Mouse (Mus musculus) induced T-regulatory cell, adult 2 months (primary cell): ENCODE data around the gene Emc4.
A peak's percentile ranks its signal among the peaks of the same experiment; 100 is the strongest.

Source experiments
- DNase-seq: peaks from one replicate; pipeline ENCODE4 v3.0.0-alpha.2; 2012; ENCODE audit warnings: low read depth

Emc4 gene

DNA sequence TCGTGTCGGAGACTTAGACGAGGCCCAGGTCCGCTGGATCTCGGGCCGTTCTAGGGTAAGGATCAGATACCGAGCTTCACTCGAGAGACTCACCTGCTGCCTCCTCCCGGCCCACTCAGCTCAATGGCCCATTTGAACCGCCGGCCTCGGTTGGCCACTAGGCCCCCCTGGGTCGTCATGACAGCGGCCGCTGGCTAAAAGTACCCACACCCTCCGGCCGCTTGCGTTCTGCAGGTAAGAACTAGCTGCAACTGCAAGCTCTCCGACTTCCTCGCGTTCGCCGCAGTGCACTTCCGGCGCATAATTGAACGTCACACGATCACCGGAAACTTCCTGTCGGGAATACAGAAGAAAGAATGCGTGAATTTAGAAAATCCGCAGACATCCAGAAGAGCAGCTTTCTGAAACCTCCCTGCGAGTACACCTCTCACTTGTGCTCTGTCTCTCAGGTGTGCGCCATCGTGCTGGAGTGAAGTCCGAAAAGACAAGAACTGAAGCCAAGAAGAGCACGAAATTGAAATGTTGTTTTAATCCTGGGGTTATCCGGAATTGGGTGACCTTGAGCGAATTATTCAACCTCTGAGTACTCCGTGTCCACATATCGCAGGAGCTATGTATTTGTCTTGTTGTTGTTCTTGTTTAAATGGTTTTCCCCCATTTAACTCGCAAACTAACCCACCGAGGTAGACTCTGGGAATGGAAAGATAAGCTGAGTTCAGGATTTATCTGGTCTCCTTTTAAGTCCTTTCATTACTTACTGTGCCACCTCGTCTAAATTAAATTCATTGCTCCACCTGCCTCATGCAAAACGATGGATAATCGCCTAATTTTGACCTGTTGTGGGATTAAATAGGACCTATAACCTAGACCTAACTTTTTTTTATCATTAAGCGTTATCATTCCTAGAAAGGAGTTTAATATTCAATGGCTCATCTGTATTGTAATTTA, at the start of gene Emc4:
Gene Emc4 (minus strand): TSS at position 302 of the 948 bp plus-strand sequence.
- peak; percentile 93 for DNase-seq

GRCm38 (mm10) chr2:112407030-112407429, 39.2 kb upstream of the Emc4 start:
- DNase-seq: no peak

GRCm38 (mm10) chr2:112396649-112397048, 28.8 kb upstream of the Emc4 start:
- no peak for DNase-seq

- no peak for DNase-seq
Measured at GRCm38 (mm10) chr2:112393958-112394357, 26.1 kb upstream of the Emc4 start.

DNA sequence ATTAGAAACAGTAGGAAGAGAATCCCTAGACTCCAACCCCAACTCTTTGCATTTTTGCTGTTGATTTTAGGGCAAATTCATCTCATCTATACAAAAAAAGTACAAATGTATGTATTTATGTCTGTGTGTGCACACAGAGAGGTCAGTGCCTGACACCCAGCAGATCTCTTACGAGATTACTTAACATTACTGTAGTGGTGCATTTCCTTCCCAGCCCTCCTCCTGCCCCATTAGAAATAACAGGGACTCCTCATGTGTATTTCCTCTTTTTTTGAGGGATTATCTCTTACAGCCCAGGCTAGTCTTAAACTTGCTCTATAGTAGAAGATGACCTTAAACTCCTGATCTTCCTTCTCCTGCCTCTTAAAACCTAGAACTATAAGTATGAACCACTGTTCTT, 24.9 kb upstream of the Emc4 start:
- no peak for DNase-seq

- no peak for DNase-seq
Measured at GRCm38 (mm10) chr2:112391346-112392000, 23.6 kb upstream of the Emc4 start.

GRCm38 (mm10) chr2:112390843-112391242, 23.0 kb upstream of the Emc4 start:
- no peak for DNase-seq

- DNase-seq: no peak
Measured at GRCm38 (mm10) chr2:112381219-112381618, 13.4 kb upstream of the Emc4 start.

DNA sequence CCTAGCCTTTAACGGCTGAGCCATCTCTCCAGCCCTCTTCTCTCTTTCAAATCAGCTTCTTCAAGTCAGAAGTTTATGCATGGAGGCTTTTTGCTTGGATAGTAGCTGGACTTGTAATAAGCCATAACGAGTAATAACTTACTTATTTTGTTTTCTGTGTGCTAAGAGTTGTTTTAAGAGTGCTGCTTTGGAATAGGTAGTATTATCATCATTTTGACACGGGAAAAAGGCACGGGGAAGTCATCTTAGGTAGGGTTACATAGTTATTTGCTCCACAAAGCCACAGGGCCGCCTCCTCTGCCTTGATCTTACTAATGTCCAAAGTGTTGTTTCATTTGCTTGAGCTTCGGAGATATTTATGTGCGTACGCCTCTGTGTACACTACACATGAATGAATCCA, 12.3 kb upstream of the Emc4 start:
- peak; percentile 26 for DNase-seq

DNA sequence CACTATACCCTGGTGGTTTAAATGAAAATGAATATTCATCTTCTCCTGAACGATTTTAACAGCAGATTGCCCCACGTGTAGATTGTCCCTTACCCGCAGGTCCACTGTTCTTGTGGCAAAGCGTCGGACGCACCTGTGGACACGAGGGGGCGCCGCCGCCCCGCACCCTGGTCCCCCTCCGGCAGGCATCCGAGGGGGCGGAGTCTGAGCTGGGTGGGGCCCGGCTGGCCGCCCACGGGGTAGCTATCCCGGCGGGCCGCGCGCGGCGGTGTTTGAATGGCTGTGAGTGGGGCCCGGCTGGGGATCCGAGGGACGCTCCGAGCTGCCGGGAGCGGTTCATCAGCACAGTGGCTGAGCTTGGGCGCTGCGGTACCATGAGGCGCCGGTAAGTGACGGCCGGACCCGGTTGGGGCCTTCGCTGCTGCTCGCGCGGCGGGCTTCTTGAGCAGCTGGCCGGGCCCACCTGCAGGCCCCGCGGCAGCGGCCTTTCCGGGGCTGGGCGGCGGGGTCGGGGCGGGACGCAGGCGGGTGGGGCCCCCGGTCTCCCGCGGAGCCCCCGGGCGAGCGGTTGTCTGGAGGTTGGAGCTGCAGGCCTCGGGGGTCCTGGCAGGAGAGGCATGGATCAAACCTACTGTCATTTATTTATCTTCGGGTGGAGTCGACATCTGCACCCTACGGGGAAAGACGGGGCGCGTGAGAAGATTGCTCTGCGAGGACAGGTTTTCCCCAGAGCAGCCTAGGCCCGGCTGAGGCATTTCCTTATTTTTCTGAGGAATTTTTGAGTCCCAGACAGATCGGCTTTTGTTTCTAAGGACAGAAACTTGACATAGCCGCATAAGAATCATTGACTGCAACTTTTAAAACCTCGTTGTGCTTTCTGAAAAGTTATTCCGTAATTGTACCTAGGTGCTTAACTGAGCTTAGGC, 11.4 kb upstream of the Emc4 start, which contains the start of gene Katnbl1:
Gene Katnbl1 (plus strand): TSS at position 239 of the 926 bp plus-strand sequence.
- peak; percentile 96 for DNase-seq

DNA sequence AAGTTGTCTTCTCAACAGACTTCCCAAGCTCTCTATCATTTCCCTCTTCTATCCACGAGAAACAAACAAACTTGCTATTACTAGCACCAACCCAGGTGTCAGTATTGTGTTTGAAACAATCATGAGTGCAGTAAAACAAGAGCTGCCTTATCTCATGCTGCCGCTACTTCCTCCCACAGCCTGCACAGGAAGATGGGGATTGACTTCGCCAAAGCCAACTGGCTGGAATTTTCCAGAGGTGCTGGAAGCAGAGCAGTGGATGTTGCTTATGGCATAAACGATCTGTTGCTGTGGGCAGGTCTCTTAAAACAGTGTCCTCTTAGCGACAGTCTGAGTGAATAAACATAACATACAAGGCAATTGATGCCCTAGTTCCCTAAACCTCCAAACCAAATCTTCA, 6.8 kb upstream of the Emc4 start:
- DNase-seq: no peak

GRCm38 (mm10) chr2:112373141-112373540, 5.3 kb upstream of the Emc4 start:
- no peak for DNase-seq

DNA sequence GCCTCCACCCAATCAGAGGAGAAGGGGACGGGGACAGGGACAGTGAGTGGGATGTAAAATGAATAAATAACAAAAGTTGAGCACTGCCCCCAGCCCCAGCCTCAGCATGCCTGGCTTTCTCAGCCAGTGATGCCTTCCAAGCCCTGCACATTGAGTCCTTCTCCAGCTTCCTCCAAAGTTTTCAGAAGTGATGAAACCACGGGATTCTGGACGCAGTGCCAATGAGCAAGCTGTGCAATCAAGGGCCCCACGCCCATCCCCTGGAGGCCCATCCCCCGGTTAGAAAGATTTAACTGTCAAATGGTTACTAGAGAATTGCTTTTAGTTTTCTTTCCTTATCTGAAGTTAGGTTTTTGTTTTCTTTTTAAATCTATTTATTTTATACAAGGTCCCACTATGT, 2.1 kb upstream of the Emc4 start:
- no peak for DNase-seq

DNA sequence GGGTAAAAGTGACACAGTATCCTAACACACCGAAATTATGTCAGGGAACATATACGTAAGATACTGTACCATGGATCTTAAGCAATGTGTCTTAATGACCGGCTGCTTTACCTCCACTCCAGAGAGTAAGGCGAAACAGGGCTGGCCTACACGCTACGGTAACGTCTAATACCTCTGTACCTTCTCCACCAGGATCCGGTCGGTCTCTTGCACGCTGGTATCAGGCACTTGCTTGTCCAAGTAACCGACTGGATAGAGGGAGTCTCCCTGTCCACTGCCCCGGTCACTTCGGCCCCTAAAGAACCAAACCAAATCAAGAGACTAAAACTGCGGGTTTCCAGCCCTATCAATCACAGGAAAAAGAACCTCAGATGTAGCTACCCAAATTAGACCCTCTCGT, 605 bp downstream of the Emc4 start:
- DNase-seq: no peak

DNA sequence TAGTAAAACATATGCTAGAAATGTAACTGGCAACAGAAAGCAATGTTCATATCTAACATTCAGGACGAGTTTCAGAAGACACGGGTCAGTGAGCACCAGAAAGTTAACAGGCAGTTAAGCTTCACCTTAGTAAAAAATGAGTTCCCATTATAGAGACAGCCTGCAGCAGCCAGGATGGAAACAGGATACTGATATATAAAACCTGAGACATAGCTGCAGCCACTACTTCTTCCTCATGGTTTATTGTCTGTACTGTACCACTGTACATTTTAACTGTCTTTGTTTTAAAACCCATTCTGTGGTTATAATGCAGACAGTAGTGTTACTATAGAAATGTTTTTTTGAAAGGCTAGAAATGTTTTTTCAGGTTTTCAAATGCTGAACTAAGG, 7.1 kb downstream of the Emc4 start:
- no peak for DNase-seq

DNA sequence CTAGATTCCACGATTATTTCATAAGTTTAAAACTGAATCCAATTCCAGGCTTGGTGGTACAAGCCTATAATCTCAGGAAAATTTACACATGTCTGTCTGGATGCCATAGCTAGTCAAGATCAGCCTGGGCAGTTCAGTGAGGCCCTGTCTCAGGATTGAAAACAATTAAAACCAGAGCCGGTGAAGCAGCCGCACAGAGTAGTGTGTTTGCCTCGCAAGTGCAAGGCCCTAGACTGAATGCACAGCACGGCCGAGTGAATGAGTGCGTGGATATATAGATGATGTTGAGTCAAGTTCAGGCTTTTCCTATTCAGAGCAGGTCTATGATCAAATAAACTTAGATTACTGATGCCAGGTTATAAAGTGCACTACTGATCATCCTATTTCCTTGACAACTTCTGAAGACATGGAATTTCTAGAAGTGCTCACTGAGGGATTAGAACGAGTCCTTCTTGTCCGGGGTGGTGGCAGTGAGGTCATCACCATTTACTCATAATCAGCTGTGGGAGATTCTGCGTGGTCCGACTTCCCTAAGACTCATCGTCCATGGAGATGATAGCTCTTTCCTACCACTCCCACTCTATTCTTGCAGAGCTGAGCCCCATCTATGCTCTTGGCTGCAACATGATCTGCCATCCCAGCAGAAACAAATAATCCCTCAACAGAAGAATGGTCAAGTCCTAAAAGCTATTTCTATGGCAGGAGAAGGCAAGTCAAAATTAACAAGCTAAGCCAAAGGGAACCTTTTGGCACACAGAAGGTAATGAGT, 7.6 kb downstream of the Emc4 start:
- no peak for DNase-seq

- no peak for DNase-seq
Measured at GRCm38 (mm10) chr2:112359611-112360010, 8.2 kb downstream of the Emc4 start.

GRCm38 (mm10) chr2:112353685-112354455, 14.0 kb downstream of the Emc4 start:
- no peak for DNase-seq

DNA sequence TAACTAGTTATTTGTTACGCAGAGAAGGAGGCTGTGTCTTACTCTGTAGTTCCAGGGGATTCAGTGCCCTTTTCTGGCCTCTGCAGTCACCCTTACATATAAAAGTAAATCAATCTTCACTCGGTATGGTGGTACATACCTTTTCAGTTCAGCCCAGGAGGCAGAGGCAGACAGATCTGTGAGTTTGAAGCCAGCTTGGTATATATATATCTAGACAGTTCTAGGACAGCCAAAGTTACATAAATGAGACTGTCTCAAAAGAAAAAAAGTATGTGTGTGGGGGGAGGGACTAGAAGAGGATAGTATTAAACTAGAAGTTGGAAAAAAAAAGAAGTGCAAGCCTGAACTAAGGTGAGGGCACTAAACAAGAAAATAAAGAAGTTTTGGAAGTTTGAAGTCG, 19.6 kb downstream of the Emc4 start:
- no peak for DNase-seq

- no peak for DNase-seq
Measured at GRCm38 (mm10) chr2:112341117-112341516, 26.7 kb downstream of the Emc4 start.

DNA sequence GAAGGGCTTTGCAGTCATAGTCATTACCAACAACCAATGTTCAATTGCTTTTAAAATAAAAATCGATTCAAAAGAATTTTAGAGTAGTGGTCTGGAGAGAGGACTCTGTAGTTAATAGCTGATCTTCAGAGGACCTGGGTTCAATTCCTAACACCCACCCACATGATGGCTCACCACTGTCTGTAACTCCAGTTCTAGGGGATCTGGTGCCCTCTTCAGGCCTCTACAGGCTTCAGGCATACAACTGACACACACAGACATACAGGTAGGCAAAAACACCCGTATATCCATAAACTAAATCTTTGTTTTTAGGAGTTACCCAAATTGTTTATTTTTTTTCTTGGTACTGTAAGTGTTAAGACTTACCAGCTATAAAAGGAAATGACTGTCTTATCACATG, 28.1 kb downstream of the Emc4 start:
- peak; percentile 36 for DNase-seq
